In genomic region chr12:85109426-85109825, GRCm38 (mm10) we compare ENCODE assay signal across 12 mouse cellular contexts. TPM values are rescaled to one million over a fixed set of nuclear protein-coding genes. Genes with fewer than 3 reads are reported as not detected.
DNase-seq lines count a peak whose midpoint lies in the region; ATAC-seq and TF ChIP-seq lines count a peak whose summit lies in the region.
"Had no signal": no experiment of that assay in that cellular context is flagged by ENCODE, and none has a peak within 500 bp of the region (broad histone marks: within the 10 kb centered on the region; RNA-seq: fewer than 3 reads in every experiment).

No protein-coding gene starts in this region.

- DNase-seq in hindbrain, embryonic 10.5 days (ENCODE audit: low spot score) = no peak
- DNase-seq in stomach, postnatal 0 days (ENCODE audit: low spot score) = no peak
- DNase-seq in thymus, postnatal 10 days (ENCODE audit: low spot score in 2 of 2) = no peak
- no peak for DNase-seq in yolk sac, embryonic 10.5 days (ENCODE audit: low spot score)
- DNase-seq in urinary bladder, postnatal 10 days (ENCODE audit: low spot score) = no peak
- DNase-seq: adrenal gland, postnatal 25 days; gastrocnemius, postnatal 10 days; kidney, postnatal 10 days; lung, postnatal 14 days had no signal

- 0 out of 2 replicates have a peak, but pooled peaks cover 4% of the 10 kb centered on the region for H3K27me3 ChIP-seq in hindbrain, embryonic 10.5 days (ENCODE audit: insufficient read depth, poor library complexity, severe bottlenecking)
- H3K27me3 ChIP-seq in hindbrain, embryonic 16.5 days (replicated peaks; ENCODE audit: control insufficient read depth, insufficient read depth, low read length) = no peaks in the 10 kb centered on the region
- no peaks in the 10 kb centered on the region for H3K27me3 ChIP-seq in stomach, embryonic 15.5 days (replicated peaks)
- H3K27me3 ChIP-seq in stomach, postnatal 0 days (ENCODE audit: control insufficient read depth, insufficient read depth, low read length) = no peaks in the 10 kb centered on the region
- H3K27me3 ChIP-seq in limb, embryonic 13.5 days = no peaks in the 10 kb centered on the region

- H3K27ac ChIP-seq in hindbrain, embryonic 10.5 days = no peak overlapping the region
- no peak overlapping the region for H3K27ac ChIP-seq in hindbrain, embryonic 16.5 days (ENCODE audit: low read depth, low read length)
- H3K27ac ChIP-seq in stomach, embryonic 15.5 days = no peak overlapping the region
- no peak overlapping the region for H3K27ac ChIP-seq in stomach, postnatal 0 days (replicated peaks)
- no peak overlapping the region for H3K27ac ChIP-seq in limb, embryonic 13.5 days

- ATAC-seq in hindbrain, embryonic 16.5 days = no peak
- no peak for ATAC-seq in stomach, embryonic 15.5 days (ENCODE audit: insufficient read depth, low FRiP score, low read depth)
- ATAC-seq in stomach, postnatal 0 days (ENCODE audit: low FRiP score, low TSS enrichment) = no peak
- no peak for ATAC-seq in limb, embryonic 13.5 days (ENCODE audit: low FRiP score, low read depth)

- H3K4me1 ChIP-seq in hindbrain, embryonic 10.5 days (replicated peaks) = peaks cover 42% of the 10 kb centered on the region
- H3K4me1 ChIP-seq in hindbrain, embryonic 16.5 days (ENCODE audit: control insufficient read depth, insufficient read depth, low read depth, low read length) = peaks cover 22% of the 10 kb centered on the region
- peaks cover 22% of the 10 kb centered on the region; the same call in 1 of the 2 replicates for H3K4me1 ChIP-seq in stomach, embryonic 15.5 days
- peaks cover 6% of the 10 kb centered on the region for H3K4me1 ChIP-seq in stomach, postnatal 0 days (replicated peaks; ENCODE audit: control insufficient read depth, insufficient read depth)
- H3K4me1 ChIP-seq in limb, embryonic 13.5 days = peaks cover 41% of the 10 kb centered on the region

- no peak overlapping the region for H3K4me2 ChIP-seq in hindbrain, embryonic 16.5 days (ENCODE audit: low read length)
- H3K4me2 ChIP-seq in stomach, embryonic 15.5 days = peak overlapping the region; percentile 80
- H3K4me2 ChIP-seq in stomach, postnatal 0 days (replicated peaks; ENCODE audit: low read depth) = no peak overlapping the region
- H3K4me2 ChIP-seq in limb, embryonic 13.5 days (replicated peaks) = peak overlapping the region; percentile 89

- H3K4me3 ChIP-seq in hindbrain, embryonic 10.5 days = peak overlapping the region; percentile 79; the same call in 1 of the 2 replicates
- no peak overlapping the region for H3K4me3 ChIP-seq in hindbrain, embryonic 16.5 days (ENCODE audit: low read length)
- H3K4me3 ChIP-seq in stomach, embryonic 15.5 days (replicated peaks) = no peak overlapping the region
- H3K4me3 ChIP-seq in stomach, postnatal 0 days (ENCODE audit: low read depth, low read length) = no peak overlapping the region
- peak overlapping the region; percentile 98; the same call in 1 of the 2 replicates for H3K4me3 ChIP-seq in limb, embryonic 13.5 days

- no peak for TF ChIP-seq CTCF in stomach, postnatal 0 days (IDR thresholded peaks at IDR 0.05; ENCODE audit: low read depth)

- 67% methylated on average over 4 of the region's 4 CpGs for WGBS in hindbrain, embryonic 10.5 days
- WGBS in hindbrain, embryonic 16.5 days = 68% methylated on average over 4 of the region's 4 CpGs
- 48% methylated on average over 4 of the region's 4 CpGs for WGBS in stomach, embryonic 15.5 days
- 43% methylated on average over 4 of the region's 4 CpGs for WGBS in stomach, postnatal 0 days
- 52% methylated on average over 4 of the region's 4 CpGs for WGBS in limb, embryonic 13.5 days

- no peak overlapping the region for H3K9ac ChIP-seq in hindbrain, embryonic 16.5 days (ENCODE audit: low read depth, low read length)
- H3K9ac ChIP-seq in stomach, embryonic 15.5 days = no peak overlapping the region
- H3K9ac ChIP-seq in stomach, postnatal 0 days (ENCODE audit: low read length) = no peak overlapping the region
- H3K9ac ChIP-seq in limb, embryonic 13.5 days = no peak overlapping the region

- H3K36me3 ChIP-seq in hindbrain, embryonic 10.5 days = peaks cover 11% of the 10 kb centered on the region; the same call in 1 of the 2 replicates
- no peaks in the 10 kb centered on the region for H3K36me3 ChIP-seq in hindbrain, embryonic 16.5 days (ENCODE audit: control insufficient read depth, insufficient read depth, low read length)
- no peaks in the 10 kb centered on the region for H3K36me3 ChIP-seq in stomach, embryonic 15.5 days
- H3K36me3 ChIP-seq in stomach, postnatal 0 days (ENCODE audit: control insufficient read depth, insufficient read depth, low read length) = no peaks in the 10 kb centered on the region
- peaks cover 4% of the 10 kb centered on the region for H3K36me3 ChIP-seq in limb, embryonic 13.5 days

- TF ChIP-seq EP300 in stomach, postnatal 0 days (optimal IDR thresholded peaks at IDR 0.05) = no peak

- no peaks in the 10 kb centered on the region for H3K9me3 ChIP-seq in hindbrain, embryonic 10.5 days
- no peaks in the 10 kb centered on the region for H3K9me3 ChIP-seq in hindbrain, embryonic 16.5 days (ENCODE audit: control insufficient read depth, low read length)
- H3K9me3 ChIP-seq in stomach, embryonic 15.5 days = no peaks in the 10 kb centered on the region
- H3K9me3 ChIP-seq in stomach, postnatal 0 days (ENCODE audit: control insufficient read depth, low read length) = no peaks in the 10 kb centered on the region
- no peaks in the 10 kb centered on the region for H3K9me3 ChIP-seq in limb, embryonic 13.5 days

RNA-seq across cellular contexts. Expression of gene Prox2, which starts 1.1 kb away (rescaled TPM):
- 3.8 and 4.7 TPM in 2 replicates for polyA plus RNA-seq in hindbrain, embryonic 10.5 days (2016; fragmentation: Nextera tagmentation; extraction: Ambion mirVana)
- polyA plus RNA-seq in hindbrain, embryonic 16.5 days (2015; fragmentation: Nextera tagmentation; extraction: Ambion mirVana) = 1.2 and 1.6 TPM in 2 replicates
- polyA plus RNA-seq in stomach, embryonic 15.5 days (2015; fragmentation: Nextera tagmentation; extraction: Ambion mirVana) = 2.9 and 3.0 TPM in 2 replicates
- 1.5 and 1.9 TPM in 2 replicates for polyA plus RNA-seq in stomach, postnatal 0 days (2015; fragmentation: Nextera tagmentation; extraction: Ambion mirVana)
- polyA plus RNA-seq in limb, embryonic 13.5 days (2015; fragmentation: Nextera tagmentation; extraction: Ambion mirVana) = 3.6 and 4.1 TPM in 2 replicates

RNA-seq across cellular contexts. Expression of gene Dlst, which starts 1.2 kb away (rescaled TPM):
- 101 and 109 TPM in 2 replicates for polyA plus RNA-seq in hindbrain, embryonic 10.5 days (2016; fragmentation: Nextera tagmentation; extraction: Ambion mirVana)
- polyA plus RNA-seq in hindbrain, embryonic 16.5 days (2015; fragmentation: Nextera tagmentation; extraction: Ambion mirVana) = 122 and 129 TPM in 2 replicates
- polyA plus RNA-seq in stomach, embryonic 15.5 days (2015; fragmentation: Nextera tagmentation; extraction: Ambion mirVana) = 102 and 106 TPM in 2 replicates
- 63.2 and 70.2 TPM in 2 replicates for polyA plus RNA-seq in stomach, postnatal 0 days (2015; fragmentation: Nextera tagmentation; extraction: Ambion mirVana)
- polyA plus RNA-seq in limb, embryonic 13.5 days (2015; fragmentation: Nextera tagmentation; extraction: Ambion mirVana) = 105 and 110 TPM in 2 replicates

RNA-seq across cellular contexts. Expression of gene Rps6kl1, which starts 41.6 kb away (rescaled TPM):
- 3.7 and 3.8 TPM in 2 replicates for polyA plus RNA-seq in hindbrain, embryonic 10.5 days (2016; fragmentation: Nextera tagmentation; extraction: Ambion mirVana)
- 39.0 and 39.4 TPM in 2 replicates for polyA plus RNA-seq in hindbrain, embryonic 16.5 days (2015; fragmentation: Nextera tagmentation; extraction: Ambion mirVana)
- 1.7 and 1.8 TPM in 2 replicates for polyA plus RNA-seq in stomach, embryonic 15.5 days (2015; fragmentation: Nextera tagmentation; extraction: Ambion mirVana)
- polyA plus RNA-seq in stomach, postnatal 0 days (2015; fragmentation: Nextera tagmentation; extraction: Ambion mirVana) = 0.65 and 0.75 TPM in 2 replicates
- polyA plus RNA-seq in limb, embryonic 13.5 days (2015; fragmentation: Nextera tagmentation; extraction: Ambion mirVana) = 0.31 and 0.33 TPM in 2 replicates

Comparison
In these comparisons a context has a peak if more than half of its experiments do, and no peak if none do; other contexts are left out.
1. H3K4me3 ChIP-seq: peak in hindbrain, embryonic 10.5 days (single experiment) and limb, embryonic 13.5 days (single experiment); none in hindbrain, embryonic 16.5 days (single experiment), stomach, embryonic 15.5 days (single experiment) and stomach, postnatal 0 days (single experiment).
2. H3K4me2 ChIP-seq: peak in stomach, embryonic 15.5 days (single experiment) and limb, embryonic 13.5 days (single experiment); none in hindbrain, embryonic 16.5 days (single experiment) and stomach, postnatal 0 days (single experiment).